Mouse (Mus musculus) heart, adult 2 months (tissue): ENCODE measurements around the gene 9330161L09Rik. TPM values are rescaled to one million over a fixed set of nuclear protein-coding genes. Genes with fewer than 3 reads are reported as not detected.

Experiments
- DNase-seq, 2 experiments: peaks; one replicate each; pipeline ENCODE4 v3.0.0; 2021
- H3K27ac ChIP-seq: fragments of 200-600 bp; 2 replicates; pipeline ENCODE4 v1.8.1; 2022
- H3K27me3 ChIP-seq: fragments of 200-500 bp; 2 replicates; pipeline ENCODE4 v1.6.1; 2012; ENCODE audit warnings: mild to moderate bottlenecking, low read length, inconsistent platforms, mixed read lengths; ENCODE audit not compliant: control insufficient read depth, insufficient read depth
- H3K36me3 ChIP-seq: fragments of 200-500 bp; 2 replicates; pipeline ENCODE4 v1.6.1; 2012; ENCODE audit warnings: low read length, inconsistent platforms; ENCODE audit not compliant: control insufficient read depth, insufficient read depth
- H3K4me1 ChIP-seq: fragments of 200-500 bp; 2 replicates; pipeline ENCODE4 v1.6.1; 2011; ENCODE audit warnings: low read length; ENCODE audit not compliant: control insufficient read depth, insufficient read depth
- H3K4me3 ChIP-seq: fragments of 200-600 bp; 2 replicates; pipeline ENCODE4 v1.8.1; 2022
- H3K79me2 ChIP-seq: fragments of 200-500 bp; replicated peaks from 2 replicates; pipeline ENCODE4 v1.6.1; 2012; ENCODE audit warnings: mild to moderate bottlenecking, inconsistent platforms, low read length, moderate library complexity, mixed read lengths; ENCODE audit not compliant: control insufficient read depth, insufficient read depth
- H3K9ac ChIP-seq: fragments of 200-500 bp; 2 replicates; pipeline ENCODE4 v1.6.1; 2012; ENCODE audit warnings: low read depth, mild to moderate bottlenecking, control low read depth, inconsistent platforms, low read length, mixed read lengths
- CTCF ChIP-seq: fragments of 200-600 bp; IDR thresholded peaks from 2 replicates; pipeline ENCODE4 v1.8.1; 2022; ENCODE audit warnings: antibody characterized with exemption, mild to moderate bottlenecking, moderate library complexity
- EP300 ChIP-seq: fragments of 200-500 bp; IDR thresholded peaks from 2 replicates; pipeline ENCODE4 v1.6.1; 2011; ENCODE audit warnings: low read depth, low read length, control low read depth; ENCODE audit not compliant: insufficient read depth
- POLR2A ChIP-seq: fragments of 200-500 bp; IDR thresholded peaks from 2 replicates; pipeline ENCODE4 v1.6.1; 2011; ENCODE audit warnings: mild to moderate bottlenecking, low read depth, low read length, control low read depth; ENCODE audit not compliant: insufficient read depth
- WGBS: fragments of 180-500 bp; shearing (Covaris S2); methylation state at CpG from one replicate; pipeline ENCODE4 v1.1.7; 2018; 5-methylcytosine and 5-hydroxymethylcytosine counted together
- intact Hi-C: fragments of 180-260 bp; cut with DNase I; formaldehyde crosslinking; loops from one replicate; pipeline ENCODE4 v1.15.1; 2025
- polyA plus RNA-seq: library from polyadenylated mRNA; depleted of rRNA; stranded (reverse); fragments of >200 nt; gene quantifications from 2 replicates; pipeline ENCODE4 v1.2.3, GENCODE M21; 2012
- total RNA-seq, 2 experiments: library from RNA; stranded (reverse); gene quantifications; 2 replicates each; pipeline ENCODE4 v1.2.3; 2021

9330161L09Rik gene
- total and polyA plus RNA-seq, 3 experiments: 0.61 to 1.6 (median 1.4) TPM

GRCm38 (mm10) chr12:103368777-103369176 lies 38.8 kb downstream of the 9330161L09Rik start:
- Histone ChIP-seq H3K4me3 (no peak overlapping the region), H3K36me3 (no peaks in the 10 kb centered on the region), H3K9ac (no peak overlapping the region), H3K27me3 (no peaks in the 10 kb centered on the region), H3K79me2 (no peaks in the 10 kb centered on the region), H3K4me1 (peaks cover under 1% of the 10 kb centered on the region; the same call in 1 of the 2 replicates), H3K27ac (no peak overlapping the region)
- intact Hi-C loops: loop anchor here (1.0 to 5.0 kb wide), 2 partner anchors 43 to 226 kb away; no protein-coding TSS in a partner anchor
- TF ChIP-seq CTCF (no peak), EP300 (no peak), POLR2A (no peak)
- 59% methylated on average over 2 of the region's 2 CpGs for WGBS
- no peak for DNase-seq

- Histone ChIP-seq H3K4me1 (peaks cover 3% of the 10 kb centered on the region; the same call in 1 of the 2 replicates), H3K4me3 (no peak overlapping the region), H3K9ac (no peak overlapping the region), H3K79me2 (no peaks in the 10 kb centered on the region), H3K27ac (no peak overlapping the region), H3K36me3 (no peaks in the 10 kb centered on the region), H3K27me3 (no peaks in the 10 kb centered on the region)
- no peak for DNase-seq
- intact Hi-C loops: loop anchor here (1.0 to 5.0 kb wide), 2 partner anchors 43 to 226 kb away; no protein-coding TSS in a partner anchor
- TF ChIP-seq EP300: no peak
- TF ChIP-seq CTCF: no peak
- TF ChIP-seq POLR2A: no peak
- WGBS: 69% methylated on average over 7 of the region's 7 CpGs
These were observed 39.3 kb downstream of the 9330161L09Rik start for GRCm38 (mm10) chr12:103368326-103368669.

GRCm38 (mm10) chr12:103367620-103368325 lies 39.8 kb downstream of the 9330161L09Rik start:
- Histone ChIP-seq H3K79me2 (no peaks in the 10 kb centered on the region), H3K27ac (peak overlapping the region; percentile 67), H3K4me1 (peaks cover 3% of the 10 kb centered on the region; the same call in 1 of the 2 replicates), H3K4me3 (no peak overlapping the region), H3K9ac (no peak overlapping the region), H3K36me3 (no peaks in the 10 kb centered on the region), H3K27me3 (no peaks in the 10 kb centered on the region)
- WGBS: 12% methylated on average over 18 of the region's 18 CpGs
- DNase-seq: peak; percentile 74 to 80
- intact Hi-C loops: loop anchor here (1.0 to 5.0 kb wide), 3 partner anchors 15 to 225 kb away; no protein-coding TSS in a partner anchor
- TF ChIP-seq CTCF (peak; percentile 97), EP300 (peak; percentile 47; the same call in 1 of the 2 replicates), POLR2A (no peak)

GRCm38 (mm10) chr12:103367171-103367570 lies 40.4 kb downstream of the 9330161L09Rik start:
- H3K4me1 ChIP-seq: peaks cover 5% of the 10 kb centered on the region
- DNase-seq: no peak
- H3K4me3 ChIP-seq: no peak overlapping the region
- H3K27me3 ChIP-seq: no peaks in the 10 kb centered on the region
- intact Hi-C loops: loop anchor here (2.0 to 5.0 kb wide), 2 partner anchors 14 to 225 kb away; no protein-coding TSS in a partner anchor
- no peak overlapping the region for H3K9ac ChIP-seq
- 29% methylated on average over 2 of the region's 2 CpGs for WGBS
- H3K27ac ChIP-seq: peak overlapping the region; percentile 67
- no peaks in the 10 kb centered on the region for H3K36me3 ChIP-seq
- TF ChIP-seq EP300 (peak; percentile 19; the same call in 1 of the 2 replicates), CTCF (no peak)
- H3K79me2 ChIP-seq: no peaks in the 10 kb centered on the region

- H3K4me1 ChIP-seq: peaks cover 26% of the 10 kb centered on the region
- 52% methylated on average over 3 of the region's 3 CpGs for WGBS
- no peaks in the 10 kb centered on the region for H3K79me2 ChIP-seq
- no peaks in the 10 kb centered on the region for H3K27me3 ChIP-seq
- peak overlapping the region; percentile 85 for H3K27ac ChIP-seq
- intact Hi-C loops: no loop called here
- TF ChIP-seq CTCF: peak; percentile 19
- TF ChIP-seq POLR2A: 0 out of 2 replicates have a peak, but pooled peaks have one; percentile 25
- 0 out of 2 replicates have a peak, but pooled peaks have one; percentile 46 for TF ChIP-seq EP300
- H3K9ac ChIP-seq: no peak overlapping the region
- H3K36me3 ChIP-seq: no peaks in the 10 kb centered on the region
- no peak overlapping the region for H3K4me3 ChIP-seq
- peak; percentile 66 to 85 for DNase-seq
These were observed 45.3 kb downstream of the 9330161L09Rik start for GRCm38 (mm10) chr12:103362336-103362735.

- Histone ChIP-seq H3K4me3 (no peak overlapping the region), H3K9ac (no peak overlapping the region), H3K27me3 (no peaks in the 10 kb centered on the region), H3K36me3 (no peaks in the 10 kb centered on the region), H3K27ac (peak overlapping the region; percentile 85), H3K79me2 (no peaks in the 10 kb centered on the region), H3K4me1 (peaks cover 27% of the 10 kb centered on the region)
- intact Hi-C loops: no loop called here
- peak; percentile 31 to 69 for DNase-seq
- 75% methylated on average over 17 of the region's 17 CpGs for WGBS
- TF ChIP-seq CTCF (no peak), EP300 (no peak), POLR2A (no peak)
These were observed 45.9 kb downstream of the 9330161L09Rik start for GRCm38 (mm10) chr12:103361539-103362307.
